Mouse (Mus musculus): ENCODE measurements around the gene Stox2.

Gene Stox2

GRCm38 (mm10) chr8:47354523-47355168 lies 91.5 kb downstream of the Stox2 start:
- DNase-seq (ENCODE audit: low spot score): no peak

- DNase-seq (ENCODE audit: low spot score): no peak
These were observed 94.1 kb downstream of the Stox2 start for GRCm38 (mm10) chr8:47351914-47352701.

- peak; percentile 33 for DNase-seq (ENCODE audit: low spot score)
These were observed 97.1 kb downstream of the Stox2 start for GRCm38 (mm10) chr8:47349082-47349481.

- DNase-seq (ENCODE audit: low spot score): no peak
These were observed 98.4 kb downstream of the Stox2 start for GRCm38 (mm10) chr8:47347809-47348208.

- DNase-seq (ENCODE audit: low spot score): peak; percentile 95
These were observed 100.4 kb downstream of the Stox2 start for GRCm38 (mm10) chr8:47345772-47346103.

- peak; percentile 89 for DNase-seq (ENCODE audit: low spot score)
These were observed 100.9 kb downstream of the Stox2 start for GRCm38 (mm10) chr8:47345085-47345771.

GRCm38 (mm10) chr8:47341474-47341873 lies 104.7 kb downstream of the Stox2 start:
- DNase-seq (ENCODE audit: low spot score): no peak

GRCm38 (mm10) chr8:47338691-47339323 lies 107.4 kb downstream of the Stox2 start:
- no peak for DNase-seq (ENCODE audit: low spot score)

- DNase-seq (ENCODE audit: low spot score): no peak
These were observed 109.7 kb downstream of the Stox2 start for GRCm38 (mm10) chr8:47336433-47336832.

GRCm38 (mm10) chr8:47335940-47336339 lies 110.2 kb downstream of the Stox2 start:
- no peak for DNase-seq (ENCODE audit: low spot score)

GRCm38 (mm10) chr8:47334223-47334757 lies 111.9 kb downstream of the Stox2 start:
- peak; percentile 83 for DNase-seq (ENCODE audit: low spot score)

GRCm38 (mm10) chr8:47332941-47333340 lies 113.2 kb downstream of the Stox2 start:
- no peak for DNase-seq (ENCODE audit: low spot score)

GRCm38 (mm10) chr8:47330982-47331381 lies 115.2 kb downstream of the Stox2 start:
- no peak for DNase-seq (ENCODE audit: low spot score)

- no peak for DNase-seq (ENCODE audit: low spot score)
These were observed 119.8 kb downstream of the Stox2 start for GRCm38 (mm10) chr8:47326348-47326747.

- no peak for DNase-seq (ENCODE audit: low spot score)
These were observed 121.9 kb downstream of the Stox2 start for GRCm38 (mm10) chr8:47324117-47324820.

GRCm38 (mm10) chr8:47321282-47321681 lies 124.9 kb downstream of the Stox2 start:
- DNase-seq (ENCODE audit: low spot score): no peak

GRCm38 (mm10) chr8:47320707-47321106 lies 125.5 kb downstream of the Stox2 start:
- no peak for DNase-seq (ENCODE audit: low spot score)

- DNase-seq (ENCODE audit: low spot score): no peak
These were observed 127.7 kb downstream of the Stox2 start for GRCm38 (mm10) chr8:47318468-47318867.

- no peak for DNase-seq (ENCODE audit: low spot score)
These were observed 138.0 kb downstream of the Stox2 start for GRCm38 (mm10) chr8:47308176-47308575.

- DNase-seq (ENCODE audit: low spot score): no peak
These were observed 139.8 kb downstream of the Stox2 start for GRCm38 (mm10) chr8:47306372-47306771.

GRCm38 (mm10) chr8:47305880-47306279 lies 140.3 kb downstream of the Stox2 start:
- no peak for DNase-seq (ENCODE audit: low spot score)

- DNase-seq (ENCODE audit: low spot score): no peak
These were observed 147.7 kb downstream of the Stox2 start for GRCm38 (mm10) chr8:47298460-47298859.

Measured in retina, embryonic 14.5 days (tissue).